Mouse (Mus musculus) G1E (cell line): ENCODE results near the gene Slc37a1.

ENCODE experiments used
- CTCF ChIP-seq: IDR thresholded peaks from 2 replicates; pipeline ENCODE4 v1.5.1; 2012; ENCODE audit warnings: low read depth, low read length, inconsistent platforms, mixed read lengths
- GATA1 ChIP-seq: IDR thresholded peaks from 2 replicates; pipeline ENCODE4 v1.6.1; 2012; ENCODE audit warnings: borderline replicate concordance, low read length, inconsistent platforms, mixed read lengths
- GATA2 ChIP-seq: IDR thresholded peaks from 2 replicates; pipeline ENCODE4 v1.6.1; 2012; ENCODE audit warnings: low read depth, low read length, inconsistent platforms, borderline replicate concordance

DNA sequence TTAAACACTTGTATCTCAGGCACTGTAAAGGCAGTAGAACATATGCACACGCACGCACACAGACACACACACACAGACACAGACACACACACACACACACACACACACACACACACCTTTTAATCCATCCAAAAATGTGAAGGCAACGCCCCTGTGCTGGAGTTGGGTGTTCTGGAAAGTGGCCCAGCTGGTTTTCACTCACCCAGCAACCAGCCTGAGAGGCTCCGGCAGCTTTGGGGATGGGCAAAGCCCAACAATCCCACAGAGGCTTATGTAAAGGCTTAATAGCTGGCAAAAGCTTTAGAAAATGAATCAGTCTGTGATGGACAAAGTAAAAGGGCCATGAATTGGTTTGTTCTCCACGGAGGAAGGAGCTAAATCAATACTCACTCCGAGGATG, 113.7 kb downstream of the Slc37a1 start:
- no peak for TF ChIP-seq CTCF
- no peak for TF ChIP-seq GATA1
- no peak for TF ChIP-seq GATA2
